Mouse (Mus musculus): Measurements from ENCODE around the gene Map3k20.
A peak's percentile ranks its signal among the peaks of the same experiment; 100 is the strongest.

Gene Map3k20

GRCm38 (mm10) chr2:72438941-72439533 is 153.6 kb downstream of the Map3k20 start:
- no peak for DNase-seq

- DNase-seq, result no peak
Measured at GRCm38 (mm10) chr2:72441010-72441409, 155.6 kb downstream of the Map3k20 start.

DNA sequence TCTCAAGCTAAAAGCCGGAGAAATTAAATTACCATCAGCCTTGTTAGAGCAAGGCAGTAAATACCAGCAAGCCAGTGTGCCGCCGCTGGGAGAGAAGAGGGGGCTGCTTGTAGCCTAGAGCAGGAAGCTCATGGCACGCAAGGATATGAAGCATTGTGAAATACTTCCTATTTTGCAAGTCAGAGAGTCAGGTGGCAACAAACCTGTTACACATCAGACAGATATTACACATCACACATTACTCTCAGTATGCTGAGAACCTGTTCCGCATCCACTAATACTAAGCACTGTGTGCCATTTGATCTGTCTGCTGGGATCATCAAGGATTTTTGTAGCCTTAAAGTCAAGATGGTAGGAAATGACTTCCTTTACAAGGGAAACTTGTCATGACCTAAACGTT is 157.4 kb downstream of the Map3k20 start:
- DNase-seq, result no peak

- DNase-seq, result no peak
Measured at GRCm38 (mm10) chr2:72443960-72444359, 158.5 kb downstream of the Map3k20 start.

GRCm38 (mm10) chr2:72446106-72446505 is 160.7 kb downstream of the Map3k20 start:
- no peak for DNase-seq

GRCm38 (mm10) chr2:72446615-72447014 is 161.2 kb downstream of the Map3k20 start:
- no peak for DNase-seq

GRCm38 (mm10) chr2:72453563-72453962 is 168.1 kb downstream of the Map3k20 start:
- no peak for DNase-seq

GRCm38 (mm10) chr2:72456189-72456588 is 170.8 kb downstream of the Map3k20 start:
- no peak for DNase-seq

GRCm38 (mm10) chr2:72464376-72465014 is 179.1 kb downstream of the Map3k20 start:
- no peak for DNase-seq

DNA sequence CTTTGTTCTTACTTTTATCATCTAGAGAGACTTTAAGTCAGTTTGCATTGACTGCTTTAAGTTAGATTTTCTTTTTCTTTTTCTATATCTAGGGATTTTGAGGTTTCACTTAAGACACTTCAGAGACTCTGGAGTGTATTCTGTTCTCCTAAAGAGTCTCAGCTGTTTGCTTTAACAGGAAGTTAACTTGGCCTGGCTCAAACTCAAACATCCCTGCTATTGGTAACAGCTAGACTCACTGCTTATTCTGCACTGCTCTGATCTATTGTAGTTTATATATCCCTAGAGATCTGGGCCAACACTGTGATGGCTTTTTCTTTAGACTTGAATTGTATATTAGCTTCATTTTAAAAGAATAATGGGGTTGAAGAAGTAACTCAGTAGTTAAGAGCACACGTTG is 182.2 kb downstream of the Map3k20 start:
- DNase-seq, result no peak

GRCm38 (mm10) chr2:72471415-72472070 is 186.1 kb downstream of the Map3k20 start:
- DNase-seq, result no peak

- DNase-seq, result no peak
Measured at GRCm38 (mm10) chr2:72474531-72475287, 189.3 kb downstream of the Map3k20 start.

- no peak for DNase-seq
Measured at GRCm38 (mm10) chr2:72475423-72475796, 190.0 kb downstream of the Map3k20 start.

- peak; percentile 43 to 46 for DNase-seq
Measured at GRCm38 (mm10) chr2:72475797-72476485, 190.5 kb downstream of the Map3k20 start, which contains the start of gene Cdca7. Cdca7 (plus strand) TSS chr2:72476159.

DNA sequence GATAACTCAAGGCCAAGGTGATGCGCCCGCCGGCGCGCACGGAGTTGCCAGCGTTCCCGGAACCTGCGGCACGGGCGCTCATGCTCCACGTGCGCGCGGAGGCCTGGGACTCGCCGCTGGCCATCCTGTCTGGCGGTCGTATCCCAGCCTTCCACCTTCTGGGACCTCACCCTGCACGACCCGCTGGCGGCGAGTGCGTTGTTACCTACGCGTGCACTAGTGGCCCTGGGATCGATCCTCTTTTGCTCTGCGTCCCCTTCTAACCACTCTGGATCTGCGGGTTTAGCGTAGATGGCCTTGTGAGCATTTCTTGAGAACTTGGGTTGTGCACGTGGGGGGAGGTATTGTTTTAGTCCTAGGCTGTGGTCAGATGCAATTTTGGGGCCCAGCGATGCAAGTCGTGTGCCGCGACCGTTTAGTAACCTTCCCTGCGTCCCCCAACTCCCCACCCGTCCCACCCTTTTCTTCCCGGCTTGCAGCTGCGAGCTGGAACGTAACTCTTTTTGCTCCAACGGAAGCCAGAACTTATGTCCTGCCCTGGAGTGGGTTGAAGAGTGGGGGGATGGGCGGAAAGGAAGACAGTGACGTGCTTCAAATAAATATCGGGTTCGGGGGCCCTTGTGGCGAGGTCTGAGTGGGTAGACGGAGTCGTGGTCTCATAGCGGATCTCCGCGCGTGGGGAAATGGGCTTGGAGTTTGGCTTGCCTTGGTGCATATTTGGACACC is 191.2 kb downstream of the Map3k20 start:
- peak; percentile 2 to 19 for DNase-seq

- no peak for DNase-seq
Measured at GRCm38 (mm10) chr2:72477221-72477620, 191.8 kb downstream of the Map3k20 start.

DNA sequence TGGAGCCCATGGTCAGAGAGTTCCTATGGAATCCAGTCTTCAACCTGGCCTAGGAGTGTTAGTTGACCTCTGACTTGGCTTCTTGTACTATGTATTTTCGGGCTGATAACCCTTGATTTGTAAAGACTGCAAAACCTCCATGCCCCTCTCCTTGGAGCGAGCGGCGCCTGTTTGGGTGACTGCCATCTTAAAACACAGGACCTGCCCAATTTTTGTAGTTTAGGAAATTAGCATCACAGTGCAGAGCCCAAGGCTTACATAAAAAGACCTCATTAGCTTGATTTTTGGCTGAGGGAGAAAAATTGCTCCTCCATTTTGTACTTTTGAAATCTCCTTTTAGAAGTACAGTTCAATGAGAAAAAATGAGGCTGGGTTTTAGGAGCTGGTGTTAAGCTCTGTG is 192.7 kb downstream of the Map3k20 start:
- no peak for DNase-seq

- no peak for DNase-seq
Measured at GRCm38 (mm10) chr2:72478921-72479320, 193.5 kb downstream of the Map3k20 start.

DNA sequence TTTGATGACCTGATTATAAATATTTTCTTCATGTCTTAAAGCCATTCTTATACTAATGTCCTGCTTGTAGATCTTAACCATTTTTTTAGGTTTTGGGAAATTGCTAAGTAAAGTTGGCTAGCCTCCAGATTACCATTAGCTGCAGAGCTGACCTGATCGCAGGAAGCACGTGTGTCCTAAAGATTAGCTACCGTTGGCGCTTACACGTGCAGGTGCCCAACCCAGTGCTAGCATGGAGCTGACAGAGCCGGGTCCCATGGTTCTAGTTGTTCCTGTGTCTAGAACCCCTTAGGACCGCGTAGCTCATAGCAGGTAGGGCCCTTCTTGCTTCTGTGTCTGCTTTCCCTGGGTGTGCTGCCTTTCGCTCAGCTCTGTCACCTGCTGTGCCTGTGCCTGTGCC is 194.4 kb downstream of the Map3k20 start:
- no peak for DNase-seq

DNA sequence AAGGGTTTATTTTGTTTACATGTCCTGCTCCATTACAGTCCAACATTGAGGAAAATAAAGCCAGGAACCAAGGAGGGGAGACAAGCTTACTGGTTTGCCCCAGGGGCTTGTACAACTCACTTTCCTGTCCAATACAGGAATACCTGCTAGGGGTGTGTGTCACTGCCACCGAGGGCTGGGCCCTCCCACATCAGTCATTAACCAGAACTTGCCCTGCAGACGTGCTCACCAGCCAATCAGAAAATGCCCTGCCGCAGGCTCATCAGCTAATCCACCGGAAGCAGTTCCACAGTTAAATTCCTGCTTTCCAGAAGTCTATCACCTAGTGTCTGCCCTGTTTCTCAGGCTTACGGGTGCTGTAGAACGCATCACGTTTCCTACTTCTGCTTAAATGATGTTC is 206.2 kb downstream of the Map3k20 start:
- DNase-seq, result no peak
